Mouse (Mus musculus) E14TG2a.4 (cell line): ENCODE data around the gene Myh13.

ENCODE experiments used
- H3K27me3 ChIP-seq: 2 replicates; pipeline ENCODE4 v1.6.1; 2014; ENCODE audit warnings: low read length, control low read depth; ENCODE audit not compliant: insufficient read depth
- H3K36me3 ChIP-seq: 2 replicates; pipeline ENCODE4 v1.6.1; 2014; ENCODE audit warnings: low read length, control low read depth; ENCODE audit not compliant: insufficient read depth
- H3K4me1 ChIP-seq: replicated peaks from 2 replicates; pipeline ENCODE4 v1.6.1; 2014; ENCODE audit warnings: low read depth, low read length, control low read depth
- H3K4me3 ChIP-seq: replicated peaks from 2 replicates; pipeline ENCODE4 v1.5.1; 2014; ENCODE audit warnings: mild to moderate bottlenecking, low read length
- H3K9me3 ChIP-seq: 2 replicates; pipeline ENCODE4 v1.6.1; 2014; ENCODE audit warnings: low read length, control low read depth
- CTCF ChIP-seq: conservative IDR thresholded peaks from 2 replicates; pipeline ENCODE4 v1.5.1; 2014; ENCODE audit warnings: low read length
- NANOG ChIP-seq: IDR thresholded peaks from 2 replicates; pipeline ENCODE4 v1.6.1; 2014; ENCODE audit warnings: borderline replicate concordance, low read length, mixed read lengths
- POU5F1 ChIP-seq: IDR thresholded peaks from 2 replicates; pipeline ENCODE4 v1.6.1; 2014; ENCODE audit warnings: low read length, borderline replicate concordance

Myh13 gene

DNA sequence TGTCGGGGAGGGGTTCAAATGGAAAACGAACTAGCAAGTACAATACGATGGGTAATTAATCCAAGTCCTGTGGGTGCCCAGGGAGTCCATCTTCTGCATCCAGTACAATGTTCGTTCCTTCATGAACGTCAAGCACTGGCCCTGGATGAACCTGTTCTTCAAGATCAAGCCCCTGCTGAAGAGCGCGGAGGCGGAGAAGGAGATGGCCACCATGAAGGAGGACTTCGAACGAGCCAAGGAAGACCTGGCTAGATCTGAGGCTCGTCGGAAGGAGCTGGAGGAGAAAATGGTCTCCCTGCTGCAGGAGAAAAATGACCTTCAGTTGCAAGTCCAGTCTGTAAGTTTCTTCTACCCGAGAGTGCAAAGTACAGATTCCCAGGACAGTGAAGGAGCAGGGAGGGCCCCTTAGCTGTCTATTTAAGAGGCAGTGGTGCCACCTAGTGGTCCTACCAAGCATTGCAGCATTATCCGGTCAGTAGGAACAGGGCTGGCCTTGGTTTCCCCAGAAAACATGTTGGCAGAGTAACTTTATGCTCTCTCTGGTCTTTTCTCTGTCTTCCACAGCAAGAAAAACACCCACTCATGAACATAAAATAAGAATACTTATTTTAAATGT is 28.8 kb downstream of the Myh13 start:
- no peak for TF ChIP-seq NANOG
- peak; percentile 83 for TF ChIP-seq CTCF
- Histone ChIP-seq H3K36me3 (no peaks in the 10 kb centered on the region), H3K9me3 (no peaks in the 10 kb centered on the region), H3K4me3 (no peak overlapping the region), H3K27me3 (peaks cover 10% of the 10 kb centered on the region; the same call in 1 of the 2 replicates), H3K4me1 (peaks cover 44% of the 10 kb centered on the region)

- Histone ChIP-seq H3K9me3 (no peaks in the 10 kb centered on the region), H3K27me3 (peaks cover 10% of the 10 kb centered on the region; the same call in 1 of the 2 replicates), H3K4me1 (peaks cover 22% of the 10 kb centered on the region), H3K36me3 (no peaks in the 10 kb centered on the region), H3K4me3 (no peak overlapping the region)
- TF ChIP-seq NANOG (no peak), CTCF (no peak), POU5F1 (no peak)
Observed at GRCm38 (mm10) chr11:67353011-67353410, 31.6 kb downstream of the Myh13 start.

DNA sequence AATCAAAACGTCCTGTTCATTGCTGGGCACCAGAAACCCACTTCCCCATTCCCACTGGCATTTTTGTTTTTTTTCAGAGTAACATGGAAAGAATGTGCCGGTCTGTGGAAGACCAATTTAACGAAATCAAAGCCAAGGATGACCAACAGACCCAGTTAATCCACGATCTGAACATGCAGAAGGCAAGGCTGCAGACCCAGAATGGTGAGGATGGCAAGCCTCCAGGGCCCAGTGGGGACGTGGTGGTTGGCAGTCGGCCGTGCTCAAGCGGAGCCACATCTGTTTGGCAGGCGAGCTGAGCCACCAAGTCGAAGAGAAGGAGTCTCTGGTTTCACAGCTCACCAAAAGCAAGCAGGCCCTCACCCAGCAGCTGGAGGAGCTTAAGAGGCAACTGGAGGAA is 36.6 kb downstream of the Myh13 start:
- Histone ChIP-seq H3K4me3 (no peak overlapping the region), H3K9me3 (peaks cover 28% of the 10 kb centered on the region), H3K27me3 (no peaks in the 10 kb centered on the region), H3K4me1 (no peaks in the 10 kb centered on the region), H3K36me3 (no peaks in the 10 kb centered on the region)
- no peak for TF ChIP-seq NANOG
- TF ChIP-seq POU5F1 = no peak
- TF ChIP-seq CTCF = no peak

GRCm38 (mm10) chr11:67362236-67362635 is 40.8 kb downstream of the Myh13 start:
- TF ChIP-seq CTCF = no peak
- TF ChIP-seq NANOG = no peak
- TF ChIP-seq POU5F1 = no peak
- Histone ChIP-seq H3K9me3 (peaks cover 28% of the 10 kb centered on the region), H3K27me3 (no peaks in the 10 kb centered on the region)

DNA sequence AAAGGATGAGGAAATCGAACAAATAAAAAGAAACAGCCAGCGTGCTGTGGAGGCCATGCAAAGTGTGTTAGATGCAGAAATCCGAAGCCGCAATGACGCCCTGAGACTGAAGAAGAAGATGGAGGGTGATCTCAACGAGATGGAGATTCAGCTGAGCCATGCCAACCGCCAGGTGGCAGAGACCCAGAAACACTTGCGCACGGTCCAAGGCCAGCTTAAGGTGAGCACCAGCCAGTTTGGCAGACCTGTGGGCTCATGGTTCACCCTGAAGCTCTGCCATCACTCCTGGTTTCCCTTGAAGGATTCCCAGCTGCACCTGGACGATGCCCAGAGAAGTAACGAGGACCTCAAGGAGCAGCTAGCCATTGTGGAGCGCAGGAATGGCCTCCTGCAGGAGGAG is 43.1 kb downstream of the Myh13 start:
- Histone ChIP-seq H3K36me3 (no peaks in the 10 kb centered on the region), H3K27me3 (no peaks in the 10 kb centered on the region), H3K9me3 (peaks cover 27% of the 10 kb centered on the region), H3K4me3 (peak overlapping the region; percentile 68), H3K4me1 (peaks cover 15% of the 10 kb centered on the region; the same call in 1 of the 2 replicates)
- TF ChIP-seq CTCF = no peak
- no peak for TF ChIP-seq NANOG
- no peak for TF ChIP-seq POU5F1

More at GRCm38 (mm10) chr11:67362236-67362635, 40.8 kb downstream of the Myh13 start:
- Histone ChIP-seq H3K4me1 (peaks cover 8% of the 10 kb centered on the region; the same call in 1 of the 2 replicates), H3K4me3 (no peak overlapping the region), H3K36me3 (no peaks in the 10 kb centered on the region)

DNA sequence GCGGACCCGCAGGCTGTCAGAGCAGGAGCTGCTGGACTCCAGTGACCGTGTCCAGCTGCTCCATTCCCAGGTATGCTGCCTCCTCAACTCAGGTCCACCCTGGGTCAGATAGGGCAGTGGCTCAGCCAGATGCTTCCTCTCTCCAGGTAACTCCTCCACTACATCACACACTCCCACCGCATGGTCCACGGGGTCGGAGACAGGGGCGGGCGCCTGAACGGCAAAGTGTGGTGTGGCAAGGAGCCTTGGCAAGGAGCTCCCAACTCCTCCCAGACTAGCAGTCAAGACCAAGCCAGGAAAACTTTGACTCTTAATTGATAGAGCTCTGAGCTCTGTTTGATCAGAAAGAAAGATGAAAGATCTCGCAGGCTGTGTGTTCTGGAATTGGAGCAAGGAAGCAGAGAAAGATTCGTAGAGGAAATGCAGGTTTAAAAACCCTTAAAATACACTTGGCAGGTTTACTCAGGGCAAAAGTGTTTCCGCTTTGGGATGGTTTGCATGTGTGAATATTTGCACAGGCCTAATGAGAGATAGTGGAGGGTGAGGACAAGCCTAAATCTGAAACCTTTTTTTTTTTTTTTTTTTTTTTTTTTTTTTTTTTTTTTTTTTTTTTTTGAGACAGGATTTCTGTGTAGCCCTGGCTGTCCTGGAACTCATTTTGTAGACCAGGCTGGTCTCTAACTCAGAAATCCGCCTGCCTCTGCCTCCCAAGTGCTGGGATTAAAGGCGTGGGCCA is 43.7 kb downstream of the Myh13 start:
- peaks cover 18% of the 10 kb centered on the region; the same call in 1 of the 2 replicates for H3K4me1 ChIP-seq
- H3K9me3 ChIP-seq = peaks cover 21% of the 10 kb centered on the region
- no peaks in the 10 kb centered on the region for H3K36me3 ChIP-seq
- TF ChIP-seq NANOG (no peak), POU5F1 (no peak), CTCF (no peak)
- no peaks in the 10 kb centered on the region for H3K27me3 ChIP-seq
- peak overlapping the region; percentile 68 for H3K4me3 ChIP-seq

DNA sequence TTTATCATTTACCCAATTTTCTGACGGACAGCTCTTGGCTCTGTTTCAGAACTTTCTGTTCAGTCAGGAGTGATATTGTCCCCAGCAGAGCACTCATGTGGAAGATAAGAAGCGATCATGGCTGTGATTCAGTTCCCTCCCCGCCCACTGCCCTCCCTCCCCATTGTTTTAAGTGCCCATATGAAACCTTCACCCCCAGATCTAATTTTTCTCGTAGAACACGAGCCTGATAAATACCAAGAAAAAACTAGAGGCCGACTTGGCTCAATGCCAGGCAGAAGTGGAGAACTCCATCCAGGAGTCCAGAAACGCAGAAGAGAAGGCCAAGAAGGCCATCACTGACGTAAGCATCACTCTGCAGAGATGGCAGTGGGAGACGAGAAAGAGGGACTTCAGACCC is 45.5 kb downstream of the Myh13 start:
- Histone ChIP-seq H3K27me3 (no peaks in the 10 kb centered on the region), H3K9me3 (peaks cover 3% of the 10 kb centered on the region; the same call in 1 of the 2 replicates), H3K4me3 (no peak overlapping the region), H3K36me3 (no peaks in the 10 kb centered on the region), H3K4me1 (peaks cover 26% of the 10 kb centered on the region; the same call in 1 of the 2 replicates)
- TF ChIP-seq CTCF (no peak), POU5F1 (no peak), NANOG (no peak)

DNA sequence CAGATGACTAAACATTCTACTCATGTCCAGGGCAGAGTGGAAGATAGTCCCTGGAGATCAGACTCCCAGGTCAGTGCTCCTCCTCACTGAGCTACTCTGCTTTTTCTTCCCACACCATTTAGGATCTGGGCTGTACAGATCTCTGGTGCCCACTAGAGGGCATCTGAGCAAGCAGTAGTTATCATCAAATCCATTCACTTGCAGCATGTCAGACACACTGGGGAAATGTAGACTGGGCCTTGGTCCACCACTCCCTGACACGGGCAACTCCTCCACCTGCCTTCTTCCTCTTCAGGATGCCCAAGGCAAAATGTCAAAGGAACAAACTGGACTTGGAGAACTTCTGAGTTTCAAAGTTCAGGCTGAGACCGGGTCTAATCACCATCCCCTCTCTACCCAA is 51.9 kb downstream of the Myh13 start:
- Histone ChIP-seq H3K36me3 (no peaks in the 10 kb centered on the region), H3K27me3 (no peaks in the 10 kb centered on the region), H3K4me1 (peaks cover 53% of the 10 kb centered on the region), H3K9me3 (no peaks in the 10 kb centered on the region), H3K4me3 (no peak overlapping the region)
- no peak for TF ChIP-seq POU5F1
- no peak for TF ChIP-seq NANOG
- peak; percentile 78 for TF ChIP-seq CTCF
